Mouse (Mus musculus) forebrain, postnatal 0 days (tissue): ENCODE results near the gene Egfl8. TPM values are rescaled to one million over a fixed set of nuclear protein-coding genes. Genes with fewer than 3 reads are reported as not detected.

Experiments used
- ATAC-seq: fragments of 200-750 bp; cut with Nextera tagmentation; 2 replicates; pipeline ENCODE4 v1.8.0; 2017; ENCODE audit warnings: mild to moderate bottlenecking, moderate library complexity
- DNase-seq: peaks from one replicate; pipeline ENCODE4 v3.0.0-alpha.2; 2015
- H3K27ac ChIP-seq: fragments of 300-500 bp; sonication (generic); 2 replicates; pipeline ENCODE4 v1.5.1; 2014; ENCODE audit warnings: low read depth, mild to moderate bottlenecking, antibody characterized with exemption, low read length, moderate library complexity, mixed read lengths
- H3K27me3 ChIP-seq: fragments of 300-500 bp; sonication (generic); 2 replicates; pipeline ENCODE4 v1.6.1; 2014; ENCODE audit warnings: mild to moderate bottlenecking, low read length, mixed read lengths; ENCODE audit not compliant: insufficient read depth
- H3K36me3 ChIP-seq: fragments of 300-500 bp; sonication (generic); 2 replicates; pipeline ENCODE4 v1.6.1; 2014; ENCODE audit warnings: mild to moderate bottlenecking, moderate library complexity; ENCODE audit not compliant: insufficient read depth
- H3K4me1 ChIP-seq: fragments of 300-500 bp; sonication (generic); 2 replicates; pipeline ENCODE4 v1.6.1; 2014; ENCODE audit warnings: antibody characterized with exemption; ENCODE audit not compliant: insufficient read depth
- H3K4me2 ChIP-seq: fragments of 300-500 bp; sonication (generic); 2 replicates; pipeline ENCODE4 v1.6.1; 2014; ENCODE audit warnings: low read depth, mild to moderate bottlenecking, moderate library complexity
- H3K4me3 ChIP-seq: fragments of 300-500 bp; sonication (generic); 2 replicates; pipeline ENCODE4 v1.5.1; 2014; ENCODE audit warnings: low read depth, low read length, mixed read lengths
- H3K9ac ChIP-seq: fragments of 300-500 bp; sonication (generic); 2 replicates; pipeline ENCODE4 v1.6.1; 2014; ENCODE audit warnings: mild to moderate bottlenecking
- H3K9me3 ChIP-seq: fragments of 300-500 bp; sonication (generic); 2 replicates; pipeline ENCODE4 v1.6.1; 2016; ENCODE audit warnings: low read length
- CTCF ChIP-seq: sonication (generic); IDR thresholded peaks from 2 replicates; pipeline ENCODE4 v1.5.1; 2016; ENCODE audit warnings: antibody characterized with exemption, control low read depth, low read depth
- WGBS: fragments of 180-500 bp; shearing (Covaris S2); extraction: QIAGEN DNeasy Blood & Tissue Kit; methylation state at CpG from one replicate; pipeline ENCODE4 v1.1.7; 2014; 5-methylcytosine and 5-hydroxymethylcytosine counted together
- polyA plus RNA-seq: library from polyadenylated mRNA; unstranded; fragments of >200 nt; fragmentation: Nextera tagmentation; extraction: Ambion mirVana; gene quantifications from 2 replicates; pipeline ENCODE4 v1.2.1, GENCODE M21; 2015
- total RNA-seq: library from RNA; depleted of rRNA; stranded (reverse); fragments of >200 nt; gene quantifications from 2 replicates; pipeline ENCODE4 v1.2.3, GENCODE M21; 2014

Egfl8 gene
- total and polyA plus RNA-seq, 2 experiments from 2014 or later = 3.2 to 3.8 TPM

DNA sequence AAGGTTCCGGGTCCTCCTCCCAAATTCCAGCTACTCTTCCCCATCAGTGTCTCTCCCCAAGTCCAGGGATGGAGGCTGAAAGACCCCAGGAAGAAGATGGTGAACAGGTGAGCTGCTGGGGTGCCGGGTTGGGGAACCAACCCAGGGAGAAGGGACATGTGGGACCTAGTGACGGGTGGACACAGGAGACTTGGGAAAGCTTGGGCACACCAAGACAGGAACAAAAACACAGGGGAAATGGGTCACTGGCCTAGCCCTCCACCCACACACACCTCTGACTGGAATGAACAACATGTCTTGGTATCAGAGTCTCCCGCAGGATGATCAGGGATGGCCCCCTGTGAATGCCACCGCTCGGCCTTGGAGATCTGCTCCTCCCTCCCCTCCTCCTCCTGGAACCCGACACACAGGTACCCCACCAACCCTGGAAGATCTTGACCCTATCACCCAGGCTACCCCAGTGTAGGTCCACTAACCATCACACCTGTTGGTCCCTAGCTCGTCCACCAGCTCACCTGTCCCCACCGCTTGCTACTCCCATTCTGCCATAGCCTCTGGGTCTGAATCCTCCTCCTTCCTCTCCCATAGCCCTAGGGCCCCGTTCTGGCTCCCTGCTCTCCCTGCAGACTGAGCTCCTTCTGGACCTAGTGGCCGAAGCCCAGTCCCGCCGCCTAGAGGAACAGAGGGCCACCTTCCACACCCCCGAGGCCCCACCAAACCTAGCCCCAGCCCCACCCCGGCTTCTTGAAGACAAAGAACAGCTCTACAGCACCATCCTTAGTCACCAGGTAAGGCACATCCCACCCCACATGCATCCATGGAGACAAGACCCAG, 25.4 kb downstream of the Egfl8 start:
- no peaks in the 10 kb centered on the region for H3K27me3 ChIP-seq
- H3K36me3 ChIP-seq = peaks cover 10% of the 10 kb centered on the region
- H3K4me2 ChIP-seq = no peak overlapping the region; the same call in 1 of the 2 replicates
- H3K9me3 ChIP-seq = no peaks in the 10 kb centered on the region
- H3K4me1 ChIP-seq = peaks cover 25% of the 10 kb centered on the region
- no peak overlapping the region for H3K9ac ChIP-seq
- TF ChIP-seq CTCF = no peak
- ATAC-seq = no peak
- no peak overlapping the region for H3K27ac ChIP-seq
- WGBS = 78% methylated on average over 15 of the region's 15 CpGs
- no peak overlapping the region for H3K4me3 ChIP-seq
- no peak for DNase-seq

DNA sequence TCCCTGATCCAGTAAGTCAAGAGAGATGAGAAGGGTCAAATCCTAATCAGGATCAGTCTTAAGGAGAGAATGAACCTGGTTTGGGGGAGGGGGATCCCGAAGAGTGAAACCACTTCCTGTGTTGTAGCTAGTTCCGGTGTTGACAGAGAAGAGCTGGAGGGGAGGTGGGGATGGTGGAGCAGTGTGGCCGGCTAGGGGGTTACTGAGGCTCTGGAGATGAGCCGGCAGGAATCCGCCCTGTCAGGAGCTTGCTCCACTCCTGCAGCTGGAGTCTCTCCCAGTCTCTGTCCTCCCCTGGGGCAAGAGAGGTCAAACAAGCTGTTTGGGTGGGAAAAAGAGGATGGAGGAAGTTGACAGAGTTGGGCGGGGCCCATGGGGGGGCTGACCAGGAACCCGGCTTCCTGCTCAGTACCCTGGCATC, 26.1 kb downstream of the Egfl8 start, which contains the start of gene Gpsm3:
Gene Gpsm3 (plus strand): TSS at position 126 of the 421 bp plus-strand sequence.
- Histone ChIP-seq H3K9me3 (no peaks in the 10 kb centered on the region), H3K4me1 (peaks cover 25% of the 10 kb centered on the region), H3K36me3 (peaks cover 3% of the 10 kb centered on the region; the same call in 1 of the 2 replicates), H3K9ac (no peak within 1 kb of the TSS), H3K4me3 (no peak within 1 kb of the TSS), H3K4me2 (no peak within 1 kb of the TSS), H3K27me3 (no peaks in the 10 kb centered on the region), H3K27ac (no peak within 1 kb of the TSS)
- no peak for TF ChIP-seq CTCF
- 36% methylated on average over 7 of the region's 7 CpGs for WGBS
- ATAC-seq (no peak), DNase-seq (no peak)

DNA sequence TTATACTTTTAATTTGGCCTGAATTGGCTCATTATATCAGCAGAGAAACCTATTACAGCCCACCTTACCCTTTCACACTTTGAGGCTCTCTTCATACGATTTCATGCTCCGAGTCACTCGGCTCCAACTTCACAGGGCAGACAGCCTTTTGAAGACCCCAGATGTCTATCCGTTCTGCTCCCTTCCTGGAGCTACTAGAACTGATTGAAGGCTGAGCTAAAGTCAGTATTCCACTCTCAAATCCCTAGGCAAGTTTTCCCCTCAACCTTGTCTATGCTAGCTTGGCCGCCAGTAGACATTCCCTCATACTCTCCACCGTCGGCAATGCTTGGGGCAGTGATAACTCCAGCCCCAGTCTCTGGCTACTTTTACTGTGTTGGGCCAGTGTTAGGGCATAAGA, 26.6 kb downstream of the Egfl8 start:
- no peaks in the 10 kb centered on the region for H3K27me3 ChIP-seq
- DNase-seq (no peak), ATAC-seq (no peak)
- H3K27ac ChIP-seq = no peak overlapping the region
- H3K9me3 ChIP-seq = no peaks in the 10 kb centered on the region
- peaks cover 25% of the 10 kb centered on the region for H3K4me1 ChIP-seq
- no peak overlapping the region for H3K9ac ChIP-seq
- no peak overlapping the region for H3K4me3 ChIP-seq
- H3K36me3 ChIP-seq = no peaks in the 10 kb centered on the region
- TF ChIP-seq CTCF = no peak
- WGBS = 58% methylated on average over 7 of the region's 7 CpGs
- H3K4me2 ChIP-seq = no peak overlapping the region

DNA sequence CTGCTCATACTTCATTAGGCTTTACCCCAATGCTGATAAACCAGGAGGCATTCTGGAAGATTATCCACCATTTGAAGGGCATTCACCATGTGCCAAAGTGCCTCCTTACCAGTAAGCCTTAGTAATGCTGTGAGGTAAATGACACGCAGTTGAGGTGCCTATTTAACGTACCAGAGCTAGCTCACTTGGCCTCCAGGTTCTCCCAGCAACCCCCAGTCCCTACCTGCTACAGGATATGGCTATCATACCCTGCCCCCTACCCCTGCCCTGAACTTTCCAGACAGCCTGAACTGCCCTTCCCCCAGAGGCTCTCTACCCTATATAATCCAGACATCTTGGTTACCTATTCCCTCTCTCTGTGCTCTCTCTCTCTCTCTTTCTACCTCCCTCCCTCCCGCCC, 27.0 kb downstream of the Egfl8 start:
- ATAC-seq = no peak
- WGBS = 62% methylated on average over 3 of the region's 3 CpGs
- no peak for DNase-seq
- Histone ChIP-seq H3K27me3 (no peaks in the 10 kb centered on the region), H3K4me1 (peaks cover 25% of the 10 kb centered on the region), H3K9me3 (no peaks in the 10 kb centered on the region), H3K4me3 (no peak overlapping the region), H3K4me2 (no peak overlapping the region), H3K9ac (no peak overlapping the region), H3K27ac (no peak overlapping the region), H3K36me3 (no peaks in the 10 kb centered on the region)
- TF ChIP-seq CTCF = no peak

DNA sequence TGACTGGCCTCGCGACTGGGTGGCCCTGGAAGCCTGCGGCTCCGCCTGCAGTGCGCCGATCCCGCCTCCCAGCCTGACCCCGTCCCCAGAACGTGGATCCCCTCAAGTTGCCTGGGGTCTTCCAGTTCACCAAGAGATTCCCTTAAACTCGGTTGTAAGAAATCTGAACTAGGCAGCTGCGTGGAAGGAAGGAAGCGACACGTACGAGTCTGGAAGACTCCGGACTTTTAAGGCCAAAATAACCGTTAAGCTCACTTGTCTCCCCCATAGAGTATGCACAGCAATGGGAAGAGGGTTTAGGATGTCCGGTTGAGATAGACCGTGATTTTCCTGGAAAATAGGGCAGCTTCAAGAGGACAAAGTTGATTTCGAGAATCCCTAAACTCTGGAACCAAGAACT, 28.0 kb downstream of the Egfl8 start:
- peak overlapping the region; percentile 98 for H3K4me2 ChIP-seq
- no peak for ATAC-seq
- H3K4me3 ChIP-seq = peak overlapping the region; percentile 69
- H3K9ac ChIP-seq = peak overlapping the region; percentile 87
- H3K4me1 ChIP-seq = peaks cover 25% of the 10 kb centered on the region
- H3K27me3 ChIP-seq = no peaks in the 10 kb centered on the region
- H3K27ac ChIP-seq = peak overlapping the region; percentile 99
- no peaks in the 10 kb centered on the region for H3K9me3 ChIP-seq
- H3K36me3 ChIP-seq = no peaks in the 10 kb centered on the region
- 4% methylated on average over 19 of the region's 19 CpGs for WGBS
- DNase-seq = no peak
- no peak for TF ChIP-seq CTCF

DNA sequence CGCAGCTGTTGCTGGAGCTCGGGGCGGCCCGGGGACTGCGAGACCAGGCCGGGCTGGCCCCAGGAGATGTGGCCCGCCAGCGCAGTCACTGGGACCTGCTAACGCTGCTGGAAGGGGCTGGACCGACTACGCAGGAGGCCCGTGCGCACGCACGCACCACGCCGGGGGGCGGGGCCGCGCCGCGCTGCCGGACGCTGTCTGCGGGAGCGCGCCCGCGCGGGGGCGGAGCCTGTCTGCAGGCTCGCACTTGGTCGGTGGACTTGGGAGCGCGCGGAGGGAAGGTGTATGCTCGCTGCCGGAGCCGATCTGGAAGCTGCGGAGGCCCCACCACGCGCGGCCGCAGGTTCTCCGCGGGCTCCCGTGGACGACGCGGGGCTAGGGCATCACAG, 28.4 kb downstream of the Egfl8 start:
- 5% methylated on average over 50 of the region's 50 CpGs for WGBS
- ATAC-seq (peak; percentile 86), DNase-seq (peak; percentile 98)
- peaks cover 25% of the 10 kb centered on the region for H3K4me1 ChIP-seq
- peak overlapping the region; percentile 87 for H3K9ac ChIP-seq
- H3K36me3 ChIP-seq = no peaks in the 10 kb centered on the region
- H3K27ac ChIP-seq = peak overlapping the region; percentile 99
- H3K9me3 ChIP-seq = no peaks in the 10 kb centered on the region
- peak overlapping the region; percentile 98 for H3K4me2 ChIP-seq
- TF ChIP-seq CTCF = no peak
- H3K4me3 ChIP-seq = peak overlapping the region; percentile 69
- H3K27me3 ChIP-seq = no peaks in the 10 kb centered on the region

DNA sequence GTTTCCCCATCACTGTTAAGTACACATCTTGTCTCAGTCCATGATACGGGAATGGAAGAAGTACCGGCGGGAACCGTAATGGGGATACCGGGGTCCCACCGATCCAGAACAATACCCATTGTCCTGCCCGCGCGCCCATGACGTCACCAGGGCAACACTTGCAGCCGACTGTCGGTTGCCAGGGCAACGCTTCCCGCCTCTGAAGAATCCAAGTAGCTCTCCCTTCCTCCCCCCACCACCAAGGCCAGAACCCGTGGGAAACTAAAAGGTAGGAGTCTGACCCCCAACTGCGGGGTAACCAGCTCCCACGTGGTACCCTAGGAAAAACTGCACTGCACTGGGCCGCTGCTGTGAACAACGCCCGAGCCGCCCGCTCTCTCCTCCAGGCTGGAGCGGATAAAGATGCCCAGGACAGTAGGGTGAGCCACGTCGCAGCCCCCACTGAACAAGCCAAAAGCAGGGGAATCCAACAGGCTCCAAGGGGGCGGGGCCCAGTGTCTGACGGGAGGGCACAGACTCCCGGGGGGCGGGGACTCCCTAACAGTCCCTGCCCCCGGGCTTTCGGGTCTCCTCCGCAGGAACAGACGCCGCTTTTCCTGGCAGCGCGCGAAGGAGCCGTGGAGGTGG, 28.9 kb downstream of the Egfl8 start:
- Histone ChIP-seq H3K36me3 (no peaks in the 10 kb centered on the region), H3K4me2 (peak overlapping the region; percentile 98), H3K27ac (peak overlapping the region; percentile 99), H3K4me3 (peak overlapping the region; percentile 69), H3K9ac (peak overlapping the region; percentile 87), H3K9me3 (no peaks in the 10 kb centered on the region), H3K27me3 (no peaks in the 10 kb centered on the region), H3K4me1 (peaks cover 25% of the 10 kb centered on the region)
- WGBS = under 1% methylated on average over 38 of the region's 38 CpGs
- TF ChIP-seq CTCF = no peak
- ATAC-seq (peak; percentile 80), DNase-seq (peak; percentile 94)
